Mouse (Mus musculus) cerebellum, adult 2 months (tissue): ENCODE results near the gene Myrip.

Source experiments
- CTCF ChIP-seq: fragments of 200-500 bp; IDR thresholded peaks from 2 replicates; pipeline ENCODE4 v1.5.1; 2011; ENCODE audit warnings: low read depth, mild to moderate bottlenecking, control low read depth, low read length, moderate library complexity, borderline replicate concordance; ENCODE audit not compliant: insufficient read depth
- POLR2A ChIP-seq: fragments of 200-500 bp; IDR thresholded peaks from 2 replicates; pipeline ENCODE4 v1.6.1; 2011; ENCODE audit warnings: low read length, control low read depth, borderline replicate concordance; ENCODE audit not compliant: insufficient read depth

DNA sequence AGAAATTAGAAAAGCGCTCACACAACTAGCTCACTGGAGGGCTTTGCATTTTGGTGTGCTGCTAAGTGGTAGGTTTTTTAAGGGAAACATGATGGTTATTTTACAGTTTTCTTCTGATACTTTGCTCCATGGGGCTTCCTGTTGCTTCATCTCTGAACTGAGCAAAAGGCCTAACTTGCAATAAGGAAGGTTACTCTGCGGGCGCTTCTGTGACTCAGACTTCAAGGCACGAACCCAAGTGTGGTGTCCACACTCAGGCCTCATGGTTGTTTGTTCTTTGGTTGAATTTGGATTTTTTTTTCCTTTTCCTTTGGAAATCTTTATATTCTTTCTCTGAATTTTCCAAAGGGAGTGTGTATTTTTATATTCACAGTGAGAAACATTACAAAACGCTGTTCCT lies 114.8 kb downstream of the Myrip start:
- TF ChIP-seq POLR2A (no peak), CTCF (no peak)
